Mouse (Mus musculus): ENCODE results near the gene Arhgef18.

Arhgef18 gene

GRCm38 (mm10) chr8:3500235-3501090, 107.7 kb downstream of the Arhgef18 start, which contains the start of gene Mcoln1:
Gene Mcoln1, plus strand, starts transcription at chr8:3500457.
- DNase-seq (ENCODE audit: low spot score) = peak; percentile 97

- no peak for DNase-seq (ENCODE audit: low spot score)
Measured at GRCm38 (mm10) chr8:3502217-3502616, 109.4 kb downstream of the Arhgef18 start.
